Mouse (Mus musculus) embryonic facial prominence, embryonic 11.5 days (tissue): Measurements from ENCODE around the gene Myl10. TPM values are rescaled to one million over a fixed set of nuclear protein-coding genes. Genes with fewer than 3 reads are reported as not detected.
"Not testable (repeated sequence)": the region's sequence is repeated elsewhere in the genome, so short reads cannot be mapped to it uniquely, and the experiment has no call there.

Experiments
- ATAC-seq: fragments of 200-750 bp; cut with Nextera tagmentation; replicated peaks from 2 replicates; pipeline ENCODE4 v1.8.0; 2017; ENCODE audit warnings: low read depth; ENCODE audit not compliant: insufficient number of reproducible peaks, low FRiP score, low TSS enrichment
- DNase-seq: peaks from one replicate; pipeline ENCODE4 v3.0.0-alpha.2; 2015; ENCODE audit warnings: low spot score
- H3K27ac ChIP-seq: fragments of 300-500 bp; sonication (generic); replicated peaks from 2 replicates; pipeline ENCODE4 v1.5.1; 2014; ENCODE audit warnings: mild to moderate bottlenecking, low read depth, low read length, control low read depth
- H3K27me3 ChIP-seq: fragments of 300-500 bp; sonication (generic); 2 replicates; pipeline ENCODE4 v1.6.1; 2014; ENCODE audit warnings: mild to moderate bottlenecking, low read length, moderate library complexity, mixed read lengths; ENCODE audit not compliant: control insufficient read depth, insufficient read depth
- H3K36me3 ChIP-seq: fragments of 300-500 bp; sonication (generic); replicated peaks from 2 replicates; pipeline ENCODE4 v1.6.1; 2014; ENCODE audit warnings: low read depth, mild to moderate bottlenecking, low read length, moderate library complexity, mixed read lengths; ENCODE audit not compliant: control insufficient read depth, insufficient read depth
- H3K4me1 ChIP-seq: fragments of 300-500 bp; sonication (generic); 2 replicates; pipeline ENCODE4 v1.6.1; 2014; ENCODE audit warnings: low read length, mixed read lengths; ENCODE audit not compliant: control insufficient read depth, insufficient read depth
- H3K4me2 ChIP-seq: fragments of 300-500 bp; sonication (generic); 2 replicates; pipeline ENCODE4 v1.6.1; 2014; ENCODE audit warnings: low read depth, mild to moderate bottlenecking, control low read depth, low read length, moderate library complexity
- H3K4me3 ChIP-seq: fragments of 300-500 bp; sonication (generic); 2 replicates; pipeline ENCODE4 v1.5.1; 2014; ENCODE audit warnings: low read depth, low read length, control low read depth
- H3K9ac ChIP-seq: fragments of 300-500 bp; sonication (generic); replicated peaks from 2 replicates; pipeline ENCODE4 v1.6.1; 2014; ENCODE audit warnings: mild to moderate bottlenecking, control low read depth, low read length
- H3K9me3 ChIP-seq: fragments of 300-500 bp; sonication (generic); replicated peaks from 2 replicates; pipeline ENCODE4 v1.6.1; 2016; ENCODE audit warnings: mild to moderate bottlenecking, low read length, inconsistent platforms, mixed read lengths; ENCODE audit not compliant: control insufficient read depth
- WGBS: fragments of 180-500 bp; shearing (Covaris S2); extraction: QIAGEN DNeasy Blood & Tissue Kit; methylation state at CpG from one replicate; pipeline ENCODE4 v1.1.7; 2014; 5-methylcytosine and 5-hydroxymethylcytosine counted together
- polyA plus RNA-seq: library from polyadenylated mRNA; unstranded; fragments of >200 nt; fragmentation: Nextera tagmentation; extraction: Ambion mirVana; gene quantifications from 2 replicates; pipeline ENCODE4 v1.2.1, GENCODE M21; 2014

The Myl10 gene
- polyA plus RNA-seq, 1 experiment from 2014 or later: not detected

GRCm38 (mm10) chr5:136721596-136721995 is 28.6 kb downstream of the Myl10 start:
- no peak for ATAC-seq
- Histone ChIP-seq H3K27ac (no peak overlapping the region), H3K36me3 (no peaks in the 10 kb centered on the region), H3K4me2 (no peak overlapping the region), H3K4me3 (no peak overlapping the region), H3K9me3 (no peaks in the 10 kb centered on the region), H3K27me3 (no peaks in the 10 kb centered on the region), H3K4me1 (no peaks in the 10 kb centered on the region), H3K9ac (no peak overlapping the region)
- 73% methylated on average over 5 of the region's 5 CpGs for WGBS
- DNase-seq: no peak

- H3K27me3 ChIP-seq, H3K9me3 ChIP-seq, H3K4me1 ChIP-seq, H3K36me3 ChIP-seq, H3K4me2 ChIP-seq, H3K4me3 ChIP-seq, DNase-seq, H3K9ac ChIP-seq, H3K27ac ChIP-seq, ATAC-seq: not testable (repeated sequence)
- 81% methylated on average over 4 of the region's 5 CpGs for WGBS
Observed at GRCm38 (mm10) chr5:136726271-136726670, 33.3 kb downstream of the Myl10 start.

GRCm38 (mm10) chr5:136738918-136739317 is 46.0 kb downstream of the Myl10 start:
- Histone ChIP-seq H3K9ac (no peak overlapping the region), H3K4me1 (no peaks in the 10 kb centered on the region), H3K27me3 (no peaks in the 10 kb centered on the region), H3K4me2 (no peak overlapping the region), H3K36me3 (no peaks in the 10 kb centered on the region; the same call in 1 of the 2 replicates), H3K9me3 (no peaks in the 10 kb centered on the region), H3K27ac (no peak overlapping the region), H3K4me3 (no peak overlapping the region)
- 66% methylated on average over 6 of the region's 6 CpGs for WGBS
- ATAC-seq: no peak
- DNase-seq: no peak

GRCm38 (mm10) chr5:136746596-136746995 is 53.6 kb downstream of the Myl10 start:
- 71% methylated on average over 9 of the region's 9 CpGs for WGBS
- H3K27me3 ChIP-seq: no peaks in the 10 kb centered on the region
- peaks cover 40% of the 10 kb centered on the region for H3K36me3 ChIP-seq
- ATAC-seq (no peak), DNase-seq (no peak)
- H3K9me3 ChIP-seq: peaks cover 15% of the 10 kb centered on the region
- H3K4me1 ChIP-seq: no peaks in the 10 kb centered on the region
- H3K4me3 ChIP-seq: no peak overlapping the region
- no peak overlapping the region for H3K9ac ChIP-seq
- no peak overlapping the region for H3K4me2 ChIP-seq
- no peak overlapping the region for H3K27ac ChIP-seq

Other genes with a start within 250 kb of the Myl10 start
- 64.9 and 71.2 TPM in 2 replicates for gene Cux1, start 125.7 kb upstream of the Myl10 start, polyA plus RNA-seq
- gene Col26a1, start 190.1 kb downstream of the Myl10 start, polyA plus RNA-seq: 63.0 and 67.1 TPM in 2 replicates
- 72.5 and 83.4 TPM in 2 replicates for gene Ift22, start 215.0 kb downstream of the Myl10 start, polyA plus RNA-seq